Comparison of ENCODE assay signal across 23 mouse cellular contexts in genomic region chr4:138702528-138702927, GRCm38 (mm10). TPM values are rescaled to one million over a fixed set of nuclear protein-coding genes. Genes with fewer than 3 reads are reported as not detected.
DNase-seq lines count a peak whose midpoint lies in the region; TF ChIP-seq lines count a peak whose summit lies in the region.
"Had no signal": no experiment of that assay in that cellular context is flagged by ENCODE, and none has a peak within 500 bp of the region (broad histone marks: within the 10 kb centered on the region; RNA-seq: fewer than 3 reads in every experiment).

No protein-coding gene starts in this region.

- peaks cover 13% of the 10 kb centered on the region for H3K27me3 ChIP-seq in hindbrain, embryonic 10.5 days (ENCODE audit: insufficient read depth, poor library complexity, severe bottlenecking)
- peaks cover 43% of the 10 kb centered on the region for H3K27me3 ChIP-seq in forebrain, embryonic 10.5 days (ENCODE audit: poor library complexity, severe bottlenecking)
- H3K27me3 ChIP-seq: embryonic facial prominence, embryonic 12.5 days had no signal

- no peaks in the 10 kb centered on the region for H3K36me3 ChIP-seq in ES-E14 (ENCODE audit: control insufficient read depth, insufficient read depth, low read length, poor library complexity, severe bottlenecking)
- no peaks in the 10 kb centered on the region for H3K36me3 ChIP-seq in hindbrain, embryonic 10.5 days
- no peaks in the 10 kb centered on the region for H3K36me3 ChIP-seq in forebrain, embryonic 10.5 days (replicated peaks)
- H3K36me3 ChIP-seq: embryonic facial prominence, embryonic 12.5 days; forebrain, embryonic 12.5 days; heart, embryonic 10.5 days; hindbrain, embryonic 13.5 days had no signal

- in situ Hi-C loops in ES-E14 (cut with MboI; ENCODE audit: low sequenced_read_pairs in 2 of 2, unreplicated experiment in 2 of 2), result loop anchor here in 1 of 2 experiments (10.0 kb wide), 1 partner anchor 258 kb away; no protein-coding TSS in a partner anchor

- H3K27ac ChIP-seq in gastrocnemius, adult 2 months, result peak overlapping the region; percentile 16; the same call in 1 of the 2 replicates
- H3K27ac ChIP-seq in ES-E14 (ENCODE audit: insufficient read depth, low read depth, low read length, poor library complexity, severe bottlenecking), result peak overlapping the region; percentile 47; the same call in 1 of the 2 replicates
- no peak overlapping the region for H3K27ac ChIP-seq in hindbrain, embryonic 10.5 days
- no peak overlapping the region for H3K27ac ChIP-seq in forebrain, embryonic 10.5 days
- H3K27ac ChIP-seq: embryonic facial prominence, embryonic 12.5 days; forebrain, embryonic 12.5 days; heart, embryonic 10.5 days; hindbrain, embryonic 13.5 days; hindbrain, postnatal 0 days had no signal

- H3K4me3 ChIP-seq in gastrocnemius, adult 2 months, result no peak overlapping the region
- H3K4me3 ChIP-seq in ES-E14 (ENCODE audit: insufficient read depth in 1 of 2, low read depth in 1 of 2, low read length in 2 of 2, poor library complexity in 1 of 2, severe bottlenecking in 1 of 2), result no peak overlapping the region
- no peak overlapping the region for H3K4me3 ChIP-seq in hindbrain, embryonic 10.5 days
- H3K4me3 ChIP-seq in forebrain, embryonic 10.5 days, result no peak overlapping the region
- H3K4me3 ChIP-seq: embryonic facial prominence, embryonic 12.5 days; forebrain, embryonic 12.5 days; heart, embryonic 10.5 days; hindbrain, embryonic 13.5 days had no signal

- no peaks in the 10 kb centered on the region for H3K9me3 ChIP-seq in ES-E14 (ENCODE audit: control insufficient read depth, insufficient read depth, low read depth, low read length)
- H3K9me3 ChIP-seq in hindbrain, embryonic 10.5 days, result no peaks in the 10 kb centered on the region
- H3K9me3 ChIP-seq in forebrain, embryonic 10.5 days, result no peaks in the 10 kb centered on the region
- H3K9me3 ChIP-seq: embryonic facial prominence, embryonic 12.5 days; forebrain, embryonic 12.5 days; heart, embryonic 10.5 days; hindbrain, embryonic 13.5 days had no signal

- H3K9ac ChIP-seq in ES-E14 (ENCODE audit: insufficient read depth, low read depth, low read length, poor library complexity, severe bottlenecking), result no peak overlapping the region
- H3K9ac ChIP-seq: embryonic facial prominence, embryonic 12.5 days; forebrain, embryonic 12.5 days; hindbrain, embryonic 13.5 days had no signal

- no peak for DNase-seq in gastrocnemius, adult 2 months
- no peak for DNase-seq in gastrocnemius, postnatal 10 days
- DNase-seq in 3T3-L1 (ENCODE audit: low read depth, low spot score) (peak; percentile 5), ES-E14 (ENCODE audit: low read depth, low spot score) (no peak)
- DNase-seq in brain, adult 2 months (ENCODE audit: low read depth, low spot score), result peak; percentile 58
- no peak for DNase-seq in hindbrain, embryonic 10.5 days (ENCODE audit: low spot score)
- no peak for DNase-seq in forebrain, embryonic 10.5 days (ENCODE audit: extremely low spot score, low spot score)
- DNase-seq: adrenal gland, postnatal 10 days; cerebellum, adult 11-12 months; cerebellum, adult 9-10 months; cerebellum, postnatal 25 days; gastrocnemius, postnatal 25 days; heart, postnatal 10 days; heart, postnatal 4 days; kidney, adult 11 months had no signal

- H3K4me1 ChIP-seq in ES-E14 (ENCODE audit: control insufficient read depth in 2 of 2, insufficient read depth in 2 of 2, low read length in 2 of 2, poor library complexity in 1 of 2), result peaks cover 3 to 25% of the 10 kb centered on the region in 2 experiments; a peak in 3 of 4 replicates
- peaks cover 15% of the 10 kb centered on the region; the same call in 1 of the 2 replicates for H3K4me1 ChIP-seq in hindbrain, embryonic 10.5 days (replicated peaks)
- peaks cover 21% of the 10 kb centered on the region for H3K4me1 ChIP-seq in forebrain, embryonic 10.5 days
- H3K4me1 ChIP-seq: embryonic facial prominence, embryonic 12.5 days; heart, embryonic 10.5 days; hindbrain, embryonic 13.5 days had no signal

- intact Hi-C loops in gastrocnemius, adult 2 months (cut with DNase I), result no loop called here

- no peak for TF ChIP-seq CTCF in gastrocnemius, adult 2 months (IDR thresholded peaks at IDR 0.05)

- 84% methylated on average over 8 of the region's 8 CpGs for WGBS in hindbrain, embryonic 10.5 days
- 85% methylated on average over 8 of the region's 8 CpGs for WGBS in forebrain, embryonic 10.5 days

TF ChIP-seq in ES-E14, 5 proteins besides CTCF, POLR2A, EP300 and RAD21:
- TF ChIP-seq HCFC1 (IDR thresholded peaks at IDR 0.05; ENCODE audit: borderline replicate concordance, insufficient read depth, low read length) (no peak), ZC3H11A (IDR thresholded peaks at IDR 0.05; ENCODE audit: borderline replicate concordance, low read depth, low read length) (no peak), MAFK (IDR thresholded peaks at IDR 0.05; ENCODE audit: insufficient read depth, low read depth, low read length) (no peak), ZNF384 (IDR thresholded peaks at IDR 0.05; ENCODE audit: low read depth, low read length) (no peak), CHD2 (IDR thresholded peaks at IDR 0.05; ENCODE audit: low read depth, low read length) (no peak)

RNA-seq across cellular contexts. Expression of gene Pla2g2c, which starts 22.1 kb away (rescaled TPM):
- total RNA-seq in gastrocnemius, adult 2 months (2021), result not detected
- under 1 TPM in 1 of 2 experiments, not detected in 1; 0.16 TPM for total RNA-seq in gastrocnemius, postnatal 10 days (2021)
- 0.42 and 0.54 TPM in 2 replicates for total RNA-seq in ES-E14 (2012; rRNA removed)
- 0.89 and 0.95 TPM in 2 replicates for polyA plus RNA-seq in hindbrain, embryonic 10.5 days (2016; fragmentation: Nextera tagmentation; extraction: Ambion mirVana)
- 0.33 and 0.57 TPM in 2 replicates for polyA plus RNA-seq in forebrain, embryonic 10.5 days (2016; fragmentation: Nextera tagmentation; extraction: Ambion mirVana)
- total RNA-seq: adrenal gland, postnatal 10 days; gastrocnemius, postnatal 25 days; granulocyte monocyte progenitor cell, adult 5-6 weeks; heart, postnatal 10 days; heart, postnatal 4 days had no signal
- polyA plus RNA-seq: forebrain, embryonic 16.5 days had no signal

RNA-seq across cellular contexts. Expression of gene Ubxn10, which starts 34.4 kb away (rescaled TPM):
- under 1 TPM in 1 of 2 experiments, not detected in 1; 0.20 TPM for total RNA-seq in gastrocnemius, adult 2 months (2021)
- total RNA-seq in gastrocnemius, postnatal 10 days (2021), result under 1 TPM; 0.20 to 0.28 TPM
- 1.1 and 2.3 TPM in 2 replicates for total RNA-seq in ES-E14 (2012; rRNA removed)
- 2.3 and 4.6 TPM in 2 replicates for polyA plus RNA-seq in hindbrain, embryonic 10.5 days (2016; fragmentation: Nextera tagmentation; extraction: Ambion mirVana)
- polyA plus RNA-seq in forebrain, embryonic 10.5 days (2016; fragmentation: Nextera tagmentation; extraction: Ambion mirVana), result 1.0 and 1.4 TPM in 2 replicates
- total RNA-seq: granulocyte monocyte progenitor cell, adult 5-6 weeks had no signal

RNA-seq across cellular contexts. Expression of gene Pla2g2f, which starts 54.9 kb away (rescaled TPM):
- total RNA-seq in gastrocnemius, adult 2 months (2021), result not detected
- not detected for total RNA-seq in gastrocnemius, postnatal 10 days (2021)
- total RNA-seq in ES-E14 (2012; rRNA removed), result 0.21 and 0.22 TPM in 2 replicates
- 0.84 and 1.2 TPM in 2 replicates for polyA plus RNA-seq in hindbrain, embryonic 10.5 days (2016; fragmentation: Nextera tagmentation; extraction: Ambion mirVana)
- polyA plus RNA-seq in forebrain, embryonic 10.5 days (2016; fragmentation: Nextera tagmentation; extraction: Ambion mirVana), result not detected in 2 replicates
- total RNA-seq: gastrocnemius, postnatal 25 days; granulocyte monocyte progenitor cell, adult 5-6 weeks; hindbrain, postnatal 0 days had no signal
- polyA plus RNA-seq: embryonic facial prominence, embryonic 12.5 days; forebrain, embryonic 12.5 days; forebrain, embryonic 16.5 days; heart, embryonic 14.5 days had no signal

Comparison
In these comparisons a context has a peak if more than half of its experiments do, and no peak if none do; other contexts are left out.
1. DNase-seq: peak in 3T3-L1 (single experiment) and brain, adult 2 months (single experiment); none in gastrocnemius, adult 2 months (single experiment), gastrocnemius, postnatal 10 days (single experiment), ES-E14 (single experiment), hindbrain, embryonic 10.5 days (single experiment) and forebrain, embryonic 10.5 days (single experiment).
2. H3K27ac ChIP-seq: peak in gastrocnemius, adult 2 months (single experiment) and ES-E14 (single experiment); none in hindbrain, embryonic 10.5 days (single experiment) and forebrain, embryonic 10.5 days (single experiment).